Mouse (Mus musculus): ENCODE results near the gene Fam131a.

GRCm38 (mm10) chr16:20731688-20732087, 38.6 kb downstream of the Fam131a start:
- no peak for TF ChIP-seq POLR2A (IDR thresholded peaks at IDR 0.05; ENCODE audit: insufficient read depth, low read depth, low read length)
- no peak for TF ChIP-seq CTCF (IDR thresholded peaks at IDR 0.05; ENCODE audit: insufficient read depth, low read depth, low read length)
